Mouse (Mus musculus): ENCODE measurements at regions not wholly inside any gene's neighbourhood (a gene's known extent, or its start where the extent isn't known, plus 50 kb on each side); places are given as distances from the start of the nearest gene placed in this dataset.

DNA sequence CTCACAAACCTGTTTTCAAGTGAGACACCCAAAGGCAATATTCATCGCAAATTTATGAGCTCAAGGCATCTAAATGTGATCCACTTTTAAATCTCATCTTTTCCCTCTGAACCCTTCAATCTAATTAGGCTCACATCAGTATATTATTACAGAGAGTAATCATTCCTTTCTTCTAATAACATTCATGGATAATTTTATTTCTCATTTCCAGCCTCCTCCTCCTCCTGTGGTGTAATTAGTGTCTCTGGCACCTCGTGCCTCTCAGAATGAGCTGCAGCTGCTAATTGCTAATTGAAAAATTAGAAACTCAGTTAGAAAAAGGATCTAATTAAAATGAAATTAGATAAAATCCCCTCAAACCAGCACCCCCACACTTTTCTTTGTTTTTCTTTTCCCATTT, 420.5 kb upstream of the Camk1g start:
- DNase-seq = no peak

DNA sequence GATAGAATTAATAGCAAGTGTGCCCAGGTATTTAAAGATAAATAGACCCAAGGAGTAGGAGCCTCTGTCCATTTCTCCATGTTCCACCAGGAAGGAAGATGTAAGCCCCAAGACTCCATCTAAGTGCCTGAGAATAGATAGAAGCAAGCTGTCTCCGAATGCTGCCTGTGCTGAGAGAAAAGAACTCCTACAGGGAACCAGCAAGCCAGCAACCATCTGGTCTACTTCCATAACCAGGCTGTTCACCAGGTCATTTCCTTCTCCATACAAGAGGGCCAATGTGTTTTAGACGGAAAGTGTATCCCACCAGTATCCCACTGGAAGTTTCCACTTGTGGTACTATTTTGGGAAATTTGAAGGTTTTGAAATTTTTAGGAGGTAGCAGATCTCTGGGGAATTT, 418.4 kb upstream of the Camk1g start:
- no peak for DNase-seq

GRCm38 (mm10) chr1:193787417-193787816, 417.3 kb upstream of the Camk1g start:
- DNase-seq = no peak

GRCm38 (mm10) chr1:193784966-193785365, 414.9 kb upstream of the Camk1g start:
- no peak for DNase-seq

GRCm38 (mm10) chr1:193784526-193784925, 414.4 kb upstream of the Camk1g start:
- DNase-seq = no peak

DNA sequence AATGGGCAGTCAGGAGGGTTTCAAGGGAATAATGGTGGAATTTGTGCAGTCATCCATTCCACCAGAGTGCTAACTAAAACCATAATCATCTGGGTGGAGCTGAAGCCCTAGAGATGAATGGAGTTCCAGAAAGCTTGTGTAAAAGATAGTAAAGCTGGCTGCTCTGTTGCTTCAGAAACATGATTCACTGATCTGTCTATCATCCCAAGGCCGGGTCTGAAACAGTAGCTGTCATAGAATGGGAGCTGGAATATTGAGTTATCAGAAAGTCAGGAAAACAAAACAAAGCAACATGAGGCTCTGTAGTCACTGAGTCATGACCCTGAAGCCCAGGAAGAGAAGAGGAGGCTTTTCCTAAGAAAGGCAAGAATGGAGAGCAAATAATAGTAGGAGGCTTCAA, 408.1 kb upstream of the Camk1g start:
- DNase-seq = peak; percentile 63

GRCm38 (mm10) chr1:193769546-193769945, 399.4 kb upstream of the Camk1g start:
- no peak for DNase-seq

GRCm38 (mm10) chr1:193764103-193764502, 394.0 kb upstream of the Camk1g start:
- DNase-seq = no peak

DNA sequence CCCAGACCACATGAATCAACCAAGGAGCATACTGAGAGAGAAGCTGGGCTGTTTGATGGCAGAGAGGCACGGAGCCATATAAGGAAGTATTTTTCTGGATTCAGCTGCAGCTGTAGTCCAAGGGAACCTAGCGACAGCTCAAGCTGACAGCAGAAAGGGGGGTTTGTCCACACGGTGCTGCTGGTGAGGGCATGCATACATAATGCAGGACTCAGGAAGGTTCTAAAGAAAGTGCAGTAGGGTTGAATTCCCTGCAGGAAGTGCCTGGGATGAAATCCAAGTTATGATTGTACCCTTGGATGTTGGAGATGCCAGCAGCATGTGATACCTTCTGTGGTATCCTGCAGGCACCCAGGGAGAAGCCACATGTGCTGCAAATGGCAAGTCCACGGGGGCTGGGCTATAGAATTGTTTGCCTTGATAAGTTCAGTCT, 381.7 kb upstream of the Camk1g start:
- DNase-seq = no peak

DNA sequence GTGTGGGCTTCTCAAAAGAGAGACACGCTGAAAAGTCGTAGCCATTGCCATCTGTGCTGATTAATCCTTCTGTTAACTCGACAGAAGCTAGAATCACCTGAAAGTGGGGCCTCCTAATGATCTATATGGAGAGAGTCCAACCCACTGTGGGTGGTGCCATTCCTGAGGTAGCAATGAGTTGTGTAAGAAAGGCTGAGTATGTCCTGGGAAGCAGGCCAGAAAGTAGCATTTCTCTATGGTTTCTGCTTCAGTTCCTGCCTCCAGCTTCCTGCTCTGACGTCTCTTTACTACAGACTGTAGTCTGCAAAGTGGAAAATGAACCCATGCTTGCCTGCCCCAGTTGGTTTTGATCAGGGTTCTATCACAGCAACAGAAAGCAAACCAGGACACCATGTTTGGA, 380.8 kb upstream of the Camk1g start:
- no peak for DNase-seq

DNA sequence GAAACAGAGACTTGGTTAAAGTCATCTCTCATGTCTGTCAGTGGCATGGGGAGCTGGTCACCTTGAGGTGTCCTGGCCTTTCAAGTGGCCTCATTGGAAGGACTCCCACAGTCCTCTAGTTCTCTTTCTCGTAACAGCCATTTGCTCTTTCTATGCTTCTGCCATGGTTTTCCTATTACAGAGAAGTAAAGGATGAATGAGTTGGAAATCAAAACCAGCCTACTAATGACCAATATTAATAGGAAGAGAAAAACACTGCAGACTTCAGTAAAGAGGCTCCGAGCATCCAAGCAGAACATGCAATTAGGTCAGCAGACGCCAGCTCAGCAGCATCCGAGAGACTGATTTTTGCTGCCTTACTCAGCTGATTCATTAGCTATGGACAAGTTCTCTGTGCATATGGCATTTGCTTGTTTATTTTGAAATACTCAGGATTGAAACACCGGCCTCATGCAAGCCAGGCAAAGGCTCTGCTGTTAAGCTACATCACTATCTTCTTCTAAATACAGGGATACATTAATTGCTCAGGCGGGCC, 377.4 kb upstream of the Camk1g start:
- DNase-seq = no peak

DNA sequence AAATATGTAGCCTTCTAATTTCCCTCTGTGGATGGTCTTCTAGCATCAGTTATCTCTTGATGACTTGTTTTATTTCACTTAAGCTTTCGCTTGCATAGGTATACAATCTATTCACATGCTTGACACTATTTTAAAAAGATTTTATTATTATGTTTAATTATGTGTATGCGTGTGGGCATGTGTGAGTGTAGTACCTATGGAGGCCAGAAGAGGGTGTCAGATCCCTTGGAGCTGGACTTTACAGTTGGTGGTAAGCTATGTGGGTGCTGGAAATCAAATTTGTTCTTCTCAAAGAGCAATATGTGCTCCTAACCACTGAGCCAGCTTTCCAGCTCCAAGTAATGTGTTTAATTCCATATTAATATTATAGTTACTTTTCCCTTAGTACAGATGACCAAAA, 372.6 kb upstream of the Camk1g start:
- DNase-seq = no peak

DNA sequence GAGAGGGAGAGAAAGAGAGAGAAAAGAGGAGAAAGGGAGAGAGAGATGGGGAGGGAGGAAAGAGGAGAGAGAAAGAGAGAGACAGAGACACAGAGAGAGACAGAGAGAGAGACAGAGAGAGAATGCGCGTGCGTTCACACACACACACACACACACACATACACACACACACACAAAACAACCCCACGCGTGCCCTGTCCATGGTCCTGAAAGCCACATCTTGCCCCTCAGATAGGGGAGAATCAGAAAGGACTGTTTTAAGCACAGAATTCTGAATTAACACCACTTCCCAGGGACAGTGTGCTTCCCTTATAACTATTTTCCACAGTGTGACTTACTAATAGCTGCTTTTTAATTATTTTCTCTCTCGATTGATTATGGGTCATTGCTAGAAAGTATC, 368.7 kb upstream of the Camk1g start:
- no peak for DNase-seq

DNA sequence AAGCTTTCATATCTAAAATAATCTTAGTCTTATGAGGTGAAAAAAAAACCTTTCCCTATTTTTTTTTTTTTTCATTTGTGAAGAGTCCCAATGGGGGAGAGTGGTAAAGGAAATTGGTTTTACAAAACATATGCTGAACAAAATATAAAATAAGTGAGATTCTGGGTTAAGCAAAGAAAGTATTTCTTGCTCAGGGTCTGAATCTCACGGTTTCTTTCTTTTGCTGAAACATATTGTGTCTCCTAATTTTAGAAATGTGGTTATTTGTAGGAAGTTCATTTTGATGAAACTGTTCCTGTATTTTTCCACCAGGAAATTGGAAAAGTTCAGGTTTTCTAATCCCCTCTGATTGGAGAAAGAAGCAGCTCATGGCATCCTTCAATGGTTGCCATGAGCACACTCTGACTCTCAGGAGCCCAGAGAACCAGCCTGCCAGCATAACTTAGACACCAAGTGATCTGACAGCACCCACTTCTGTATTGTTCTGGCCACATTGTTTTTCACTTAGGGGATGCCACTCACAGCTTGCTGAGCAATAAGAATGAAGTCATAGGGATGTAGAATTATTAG, 365.9 kb upstream of the Camk1g start:
- DNase-seq = no peak

DNA sequence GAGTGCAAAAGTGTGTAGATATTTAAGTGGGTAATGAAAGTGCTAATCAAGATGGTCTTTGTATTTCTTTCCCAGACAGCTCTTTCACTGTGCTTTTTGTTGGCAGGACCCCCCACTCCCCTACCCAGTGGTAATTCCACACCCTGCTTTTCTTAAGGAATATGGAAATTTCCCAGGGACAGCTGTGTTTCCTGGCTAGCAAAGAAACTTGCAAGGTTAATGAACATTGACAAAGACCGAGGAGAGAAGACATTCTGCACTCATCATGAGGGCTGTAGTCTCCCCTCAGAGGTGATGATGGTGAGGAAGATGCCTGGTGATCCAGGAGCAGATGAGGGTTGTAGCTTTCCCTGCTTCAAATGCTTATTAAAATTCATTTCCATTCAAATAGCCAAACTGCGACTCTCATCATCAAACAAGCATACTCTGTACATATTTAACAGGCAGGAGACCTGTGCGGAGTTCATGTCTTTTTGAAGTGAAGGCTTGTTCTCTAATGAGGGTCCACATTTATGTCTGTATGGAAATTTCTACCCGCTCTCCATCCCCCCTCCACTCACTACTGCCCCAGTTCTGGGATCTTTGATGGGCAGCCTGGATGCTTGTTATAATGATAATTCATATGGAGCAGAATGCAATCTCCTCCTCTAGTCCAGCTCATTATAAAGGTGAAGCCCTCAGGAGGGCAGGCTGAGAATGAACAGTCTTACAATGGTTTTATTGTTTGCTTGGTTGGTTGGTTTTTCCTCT, 364.1 kb upstream of the Camk1g start:
- no peak for DNase-seq

GRCm38 (mm10) chr1:193733402-193733801, 363.3 kb upstream of the Camk1g start:
- no peak for DNase-seq

GRCm38 (mm10) chr1:193732113-193732512, 362.0 kb upstream of the Camk1g start:
- DNase-seq = no peak

DNA sequence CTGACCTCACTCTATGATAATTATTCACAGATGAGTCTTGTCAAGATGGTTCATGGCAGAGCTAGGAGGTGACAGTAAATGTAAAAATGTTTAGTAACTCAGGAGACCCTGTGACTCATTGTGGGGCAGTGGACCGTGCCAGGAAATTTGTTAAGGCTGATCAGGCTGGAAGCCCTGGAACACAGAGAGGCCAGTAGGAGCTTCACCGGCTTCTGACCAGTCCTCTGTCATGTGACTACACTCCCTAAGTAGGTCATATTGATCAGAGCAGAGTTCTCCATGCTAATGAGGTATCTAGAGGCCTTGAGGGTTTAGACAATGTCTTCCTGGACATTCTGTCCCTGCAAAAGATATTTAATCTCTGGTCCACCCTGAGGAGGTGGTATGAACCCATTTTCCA, 351.8 kb upstream of the Camk1g start:
- peak; percentile 32 for DNase-seq

DNA sequence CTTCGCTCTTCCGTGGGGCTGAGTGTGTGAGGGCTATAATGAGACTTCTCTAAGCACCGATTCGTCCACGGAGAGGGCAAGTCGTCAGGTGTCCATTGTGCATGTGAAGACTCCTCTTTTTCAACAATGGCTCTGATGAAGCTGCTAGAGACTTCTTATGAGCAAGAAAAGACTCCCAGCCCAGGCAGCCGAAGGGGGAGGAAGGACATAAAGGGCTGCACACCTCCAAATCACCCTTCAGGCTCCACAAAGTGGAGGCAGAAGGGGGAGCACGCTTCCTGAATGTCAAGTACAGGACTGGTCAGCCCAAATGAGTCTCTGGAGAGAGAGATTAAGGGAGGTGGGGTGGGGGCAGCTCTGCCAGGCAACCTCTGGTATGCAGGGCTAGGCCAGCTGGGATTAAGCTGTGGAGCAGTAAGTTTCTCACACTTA, 350.3 kb upstream of the Camk1g start:
- DNase-seq = no peak

GRCm38 (mm10) chr1:193715328-193715727, 345.2 kb upstream of the Camk1g start:
- DNase-seq = no peak

GRCm38 (mm10) chr1:193714631-193715030, 344.5 kb upstream of the Camk1g start:
- no peak for DNase-seq

- DNase-seq = peak; percentile 79
These were observed 335.1 kb upstream of the Camk1g start for GRCm38 (mm10) chr1:193705205-193705604.

- DNase-seq = peak; percentile 83
These were observed 332.8 kb upstream of the Camk1g start for GRCm38 (mm10) chr1:193702707-193703419.
